Mouse (Mus musculus): ENCODE measurements around the gene Nol6. TPM values are rescaled to one million over a fixed set of nuclear protein-coding genes. Genes with fewer than 3 reads are reported as not detected.
A peak's percentile ranks its signal among the peaks of the same experiment; 100 is the strongest.

The Nol6 gene
- polyA plus RNA-seq (2012; ENCODE audit: insufficient read depth, low replicate concordance) = 22.2 and 35.2 TPM in 2 replicates

DNA sequence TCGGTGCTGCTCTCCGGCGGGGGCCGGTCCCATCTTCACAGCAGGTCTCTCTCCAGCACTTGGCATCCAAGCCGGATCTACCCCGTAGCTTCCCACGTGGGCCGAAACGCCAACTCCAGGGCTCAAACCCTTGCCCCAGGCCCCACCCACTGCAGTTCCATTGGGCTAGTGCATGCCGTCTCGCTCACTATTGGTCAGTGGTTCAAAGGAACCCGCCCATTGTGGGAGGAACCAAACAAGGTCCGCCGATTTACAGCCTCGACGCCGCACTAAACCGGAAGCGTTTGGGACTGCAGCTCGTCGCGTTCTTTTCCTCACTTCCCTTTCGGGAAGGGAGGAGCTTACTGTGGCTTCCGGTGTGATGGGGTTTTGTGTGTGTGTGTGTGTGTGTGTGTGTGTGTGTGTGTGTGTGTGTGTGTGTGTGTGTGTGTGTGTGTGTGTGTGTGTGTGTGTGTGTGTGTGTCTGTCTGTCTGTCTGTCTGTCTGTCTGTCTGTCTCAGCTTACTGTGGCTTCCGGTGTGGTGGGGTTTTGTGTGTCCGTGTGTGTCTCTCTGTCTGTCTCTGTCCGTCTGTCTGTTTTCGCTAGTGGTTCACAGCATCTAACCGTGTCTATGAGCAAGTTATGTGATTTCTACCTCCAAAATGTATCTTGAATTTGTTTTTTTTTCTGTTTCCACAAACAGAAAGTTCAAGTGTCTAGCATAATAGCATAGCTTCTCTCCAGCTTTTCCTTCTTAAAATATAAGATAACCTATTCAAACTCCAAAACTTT lies at the start of gene Nol6:
Nol6 (minus strand) TSS at position 276 of the 772 bp plus-strand sequence.
- H3K4me3 ChIP-seq (replicated peaks) = peak within 1 kb of the TSS; percentile 94
- TF ChIP-seq FLI1 (IDR thresholded peaks at IDR 0.05; ENCODE audit: low read length) (peak; percentile 56; the same call in 1 of the 2 replicates), GATA1 (IDR thresholded peaks at IDR 0.05; ENCODE audit: borderline replicate concordance, low read length) (no peak)
- H3K36me3 ChIP-seq (replicated peaks; ENCODE audit: low read length) = peaks cover 40% of the 10 kb centered on the region
- no peaks in the 10 kb centered on the region for H3K27me3 ChIP-seq (replicated peaks)
- peaks cover 13% of the 10 kb centered on the region for H3K4me1 ChIP-seq
- no peaks in the 10 kb centered on the region for H3K9me3 ChIP-seq

GRCm38 (mm10) chr4:41170970-41171369 lies 46.7 kb upstream of the Nol6 start:
- H3K4me3 ChIP-seq (replicated peaks) = no peak overlapping the region
- peaks cover 31% of the 10 kb centered on the region for H3K4me1 ChIP-seq
- no peaks in the 10 kb centered on the region for H3K9me3 ChIP-seq
- peaks cover 48% of the 10 kb centered on the region for H3K36me3 ChIP-seq (replicated peaks; ENCODE audit: low read length)
- H3K27me3 ChIP-seq (replicated peaks) = no peaks in the 10 kb centered on the region
- TF ChIP-seq GATA1 (IDR thresholded peaks at IDR 0.05; ENCODE audit: borderline replicate concordance, low read length) = no peak
- no peak for TF ChIP-seq FLI1 (IDR thresholded peaks at IDR 0.05; ENCODE audit: low read length)

- H3K4me3 ChIP-seq (replicated peaks) = no peak overlapping the region
- no peaks in the 10 kb centered on the region for H3K27me3 ChIP-seq (replicated peaks)
- H3K36me3 ChIP-seq (replicated peaks; ENCODE audit: low read length) = peaks cover 24% of the 10 kb centered on the region
- TF ChIP-seq GATA1 (IDR thresholded peaks at IDR 0.05; ENCODE audit: borderline replicate concordance, low read length) (no peak), FLI1 (IDR thresholded peaks at IDR 0.05; ENCODE audit: low read length) (no peak)
- H3K9me3 ChIP-seq = no peaks in the 10 kb centered on the region
- H3K4me1 ChIP-seq = peaks cover 38% of the 10 kb centered on the region
Measured at GRCm38 (mm10) chr4:41165693-41166475, 41.6 kb upstream of the Nol6 start.

DNA sequence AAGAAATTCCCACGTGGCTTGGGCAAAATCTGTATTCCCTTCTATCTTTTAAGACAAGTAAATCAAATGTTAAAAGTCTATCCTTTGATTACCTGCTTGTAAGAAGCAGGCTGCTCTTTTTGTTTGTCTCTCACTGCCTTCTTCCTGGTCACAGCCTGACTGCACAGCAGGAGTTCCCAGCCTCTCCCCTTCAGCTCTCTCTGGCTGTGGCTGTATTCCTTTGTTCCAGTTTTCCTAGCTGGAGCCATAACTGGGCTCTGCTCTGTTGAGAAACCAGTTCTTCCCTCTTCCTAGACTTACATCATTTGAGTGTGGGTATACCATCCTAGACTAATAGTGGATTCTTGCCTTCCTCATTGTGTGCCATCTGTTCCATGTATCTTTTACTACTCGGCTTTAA lies 40.7 kb upstream of the Nol6 start:
- Histone ChIP-seq H3K9me3 (no peaks in the 10 kb centered on the region), H3K27me3 (replicated peaks) (no peaks in the 10 kb centered on the region), H3K4me3 (replicated peaks) (no peak overlapping the region), H3K36me3 (replicated peaks; ENCODE audit: low read length) (peaks cover 23% of the 10 kb centered on the region), H3K4me1 (peaks cover 40% of the 10 kb centered on the region)
- no peak for TF ChIP-seq FLI1 (IDR thresholded peaks at IDR 0.05; ENCODE audit: low read length)
- no peak for TF ChIP-seq GATA1 (IDR thresholded peaks at IDR 0.05; ENCODE audit: borderline replicate concordance, low read length)

DNA sequence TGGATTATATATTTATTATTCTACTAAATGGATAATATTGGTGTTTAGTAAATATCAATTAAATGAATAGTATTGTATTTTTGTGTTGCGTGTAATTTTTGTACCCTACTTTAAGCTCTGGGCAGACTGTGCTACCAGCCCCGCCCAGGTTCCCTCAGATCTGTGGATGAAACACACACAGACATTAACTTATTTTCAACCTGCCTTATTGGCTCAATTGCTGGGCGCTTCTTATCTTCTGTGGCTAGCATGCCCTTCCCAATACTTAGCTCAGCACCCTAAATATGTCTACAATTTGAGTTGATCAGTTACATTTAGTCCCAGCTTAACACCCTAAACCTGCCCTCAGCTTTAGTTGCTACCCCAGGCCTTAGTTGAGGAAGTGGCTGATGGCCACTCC lies 37.0 kb upstream of the Nol6 start:
- Histone ChIP-seq H3K36me3 (replicated peaks; ENCODE audit: low read length) (peaks cover 7% of the 10 kb centered on the region), H3K9me3 (no peaks in the 10 kb centered on the region), H3K27me3 (replicated peaks) (no peaks in the 10 kb centered on the region), H3K4me1 (peaks cover 58% of the 10 kb centered on the region), H3K4me3 (replicated peaks) (no peak overlapping the region)
- no peak for TF ChIP-seq FLI1 (IDR thresholded peaks at IDR 0.05; ENCODE audit: low read length)
- no peak for TF ChIP-seq GATA1 (IDR thresholded peaks at IDR 0.05; ENCODE audit: borderline replicate concordance, low read length)

- Histone ChIP-seq H3K9me3 (no peaks in the 10 kb centered on the region), H3K27me3 (replicated peaks) (no peaks in the 10 kb centered on the region), H3K4me3 (replicated peaks) (peak overlapping the region; percentile 76), H3K36me3 (replicated peaks; ENCODE audit: low read length) (peaks cover 2% of the 10 kb centered on the region), H3K4me1 (peaks cover 60% of the 10 kb centered on the region)
- TF ChIP-seq FLI1 (IDR thresholded peaks at IDR 0.05; ENCODE audit: low read length) = no peak
- TF ChIP-seq GATA1 (IDR thresholded peaks at IDR 0.05; ENCODE audit: borderline replicate concordance, low read length) = no peak
Measured at GRCm38 (mm10) chr4:41158251-41158650, 34.0 kb upstream of the Nol6 start.

DNA sequence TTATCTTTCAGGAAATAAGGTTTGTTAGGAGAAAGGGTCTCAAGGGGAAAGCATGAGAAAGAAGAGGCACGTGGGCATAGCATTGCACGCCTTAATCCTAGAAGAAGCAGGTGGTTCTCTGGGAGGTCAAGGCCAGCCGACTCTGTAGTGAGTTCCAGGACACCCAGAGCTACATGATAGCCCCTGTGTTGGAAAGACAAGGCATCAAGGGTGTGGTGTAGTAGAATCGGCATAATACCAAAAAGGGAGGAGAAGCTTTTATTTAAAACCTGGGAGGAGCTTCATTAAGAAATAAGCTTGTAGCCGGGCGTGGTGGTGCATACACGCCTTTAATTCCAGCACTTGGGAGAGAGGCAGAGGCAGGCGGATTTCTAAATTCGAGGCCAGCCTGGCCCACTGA lies 32.7 kb upstream of the Nol6 start:
- peaks cover 2% of the 10 kb centered on the region for H3K36me3 ChIP-seq (replicated peaks; ENCODE audit: low read length)
- TF ChIP-seq FLI1 (IDR thresholded peaks at IDR 0.05; ENCODE audit: low read length) (no peak), GATA1 (IDR thresholded peaks at IDR 0.05; ENCODE audit: borderline replicate concordance, low read length) (no peak)
- H3K4me1 ChIP-seq = peaks cover 66% of the 10 kb centered on the region

DNA sequence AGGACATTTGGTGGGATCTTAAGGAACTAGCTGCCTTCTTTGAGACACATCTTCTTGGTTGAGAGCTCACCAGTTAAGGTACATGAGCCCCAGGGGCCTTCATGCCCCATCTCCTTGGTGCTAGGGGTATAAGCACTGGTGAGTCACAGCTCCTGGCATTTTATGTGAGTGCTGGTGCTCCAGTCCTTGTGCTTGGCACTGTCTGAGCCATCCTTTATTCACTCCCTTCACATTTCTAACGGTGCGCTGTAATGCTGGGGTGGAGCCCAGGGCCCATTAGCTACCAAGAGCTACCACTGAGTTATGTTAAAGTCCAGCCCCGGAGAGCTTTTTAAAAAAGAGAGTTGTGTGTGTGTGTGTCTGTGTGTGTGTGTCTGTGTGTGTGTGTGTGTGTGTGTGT lies 28.9 kb upstream of the Nol6 start:
- no peak for TF ChIP-seq FLI1 (IDR thresholded peaks at IDR 0.05; ENCODE audit: low read length)
- Histone ChIP-seq H3K4me3 (replicated peaks) (no peak overlapping the region), H3K36me3 (replicated peaks; ENCODE audit: low read length) (peaks cover 13% of the 10 kb centered on the region), H3K27me3 (replicated peaks) (no peaks in the 10 kb centered on the region), H3K4me1 (peaks cover 55% of the 10 kb centered on the region), H3K9me3 (no peaks in the 10 kb centered on the region)

More for the DNA sequence above, 32.7 kb upstream of the Nol6 start:
- no peak overlapping the region for H3K4me3 ChIP-seq (replicated peaks)
- H3K9me3 ChIP-seq = no peaks in the 10 kb centered on the region
- H3K27me3 ChIP-seq (replicated peaks) = no peaks in the 10 kb centered on the region

DNA sequence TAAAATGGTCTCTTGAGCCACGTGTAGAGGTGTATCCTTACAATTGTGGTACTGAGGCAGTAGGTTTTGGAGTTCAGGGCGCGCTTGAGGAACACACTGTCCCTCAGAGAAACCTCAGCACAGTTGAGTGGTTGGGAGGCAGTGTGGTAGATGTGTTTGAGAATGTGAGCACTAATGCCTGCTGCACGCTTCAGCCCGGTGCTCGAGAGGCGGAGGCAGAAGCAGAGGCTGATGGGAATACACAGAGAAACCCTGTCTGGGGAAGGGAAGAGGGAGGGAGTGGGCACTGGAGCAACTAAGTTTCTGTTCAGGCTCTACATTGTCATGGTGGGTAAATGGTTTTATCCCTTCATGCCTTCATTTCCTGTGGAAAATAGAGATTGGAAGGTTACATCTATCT lies 26.9 kb upstream of the Nol6 start:
- Histone ChIP-seq H3K9me3 (no peaks in the 10 kb centered on the region), H3K27me3 (replicated peaks) (no peaks in the 10 kb centered on the region), H3K36me3 (replicated peaks; ENCODE audit: low read length) (peaks cover 21% of the 10 kb centered on the region), H3K4me3 (replicated peaks) (peak overlapping the region; percentile 59), H3K4me1 (peaks cover 40% of the 10 kb centered on the region)
- TF ChIP-seq FLI1 (IDR thresholded peaks at IDR 0.05; ENCODE audit: low read length) = no peak
- TF ChIP-seq GATA1 (IDR thresholded peaks at IDR 0.05; ENCODE audit: borderline replicate concordance, low read length) = no peak

GRCm38 (mm10) chr4:41149891-41150290 lies 25.6 kb upstream of the Nol6 start:
- peaks cover 33% of the 10 kb centered on the region for H3K4me1 ChIP-seq
- H3K9me3 ChIP-seq = no peaks in the 10 kb centered on the region
- TF ChIP-seq FLI1 (IDR thresholded peaks at IDR 0.05; ENCODE audit: low read length) (no peak), GATA1 (IDR thresholded peaks at IDR 0.05; ENCODE audit: borderline replicate concordance, low read length) (no peak)
- peaks cover 28% of the 10 kb centered on the region for H3K36me3 ChIP-seq (replicated peaks; ENCODE audit: low read length)
- H3K27me3 ChIP-seq (replicated peaks) = no peaks in the 10 kb centered on the region
- H3K4me3 ChIP-seq (replicated peaks) = no peak overlapping the region

All from megakaryocyte, embryonic 14.5 days (primary cell).